8 mouse cellular contexts compared by ENCODE assay signal in genomic region chr17:32965253-32965622, GRCm38 (mm10). TPM values are rescaled to one million over a fixed set of nuclear protein-coding genes. Genes with fewer than 3 reads are reported as not detected.
A peak's percentile ranks its signal among the peaks of the same experiment; 100 is the strongest.
DNase-seq lines count a peak whose midpoint lies in the region; ATAC-seq and TF ChIP-seq lines count a peak whose summit lies in the region.

No protein-coding gene starts in this region.

- peak; percentile 55 for ATAC-seq in kidney, embryonic 15.5 days (replicated peaks; ENCODE audit: low FRiP score)
- peak; percentile 69 for ATAC-seq in forebrain, embryonic 14.5 days
- ATAC-seq in liver, embryonic 12.5 days, result peak; percentile 40
- ATAC-seq in stomach, embryonic 14.5 days (ENCODE audit: insufficient number of reproducible peaks, insufficient read depth, low FRiP score, low read depth), result peak; percentile 48; the same call in 1 of the 2 replicates

- WGBS in kidney, embryonic 15.5 days, result under 1% methylated on average over 14 of the region's 14 CpGs
- under 1% methylated on average over 14 of the region's 14 CpGs for WGBS in bone marrow, adult 2 months
- WGBS in forebrain, embryonic 14.5 days, result under 1% methylated on average over 14 of the region's 14 CpGs
- WGBS in liver, embryonic 12.5 days (ENCODE audit: insufficient replicate concordance), result under 1% methylated on average over 14 of the region's 14 CpGs
- 0% methylated on average over 14 of the region's 14 CpGs for WGBS in stomach, embryonic 14.5 days

- no peaks in the 10 kb centered on the region for H3K9me3 ChIP-seq in kidney, embryonic 15.5 days (replicated peaks)
- no peaks in the 10 kb centered on the region for H3K9me3 ChIP-seq in forebrain, embryonic 14.5 days (replicated peaks; ENCODE audit: control insufficient read depth, low read length)
- H3K9me3 ChIP-seq in liver, embryonic 12.5 days (replicated peaks), result no peaks in the 10 kb centered on the region
- H3K9me3 ChIP-seq in stomach, embryonic 14.5 days (ENCODE audit: control insufficient read depth, low read depth, low read length), result no peaks in the 10 kb centered on the region

- no peak for TF ChIP-seq CTCF in bone marrow, adult 2 months (IDR thresholded peaks at IDR 0.05; ENCODE audit: control insufficient read depth, insufficient read depth, low read length)

- peak overlapping the region; percentile 89 for H3K4me3 ChIP-seq in kidney, embryonic 15.5 days (replicated peaks)
- H3K4me3 ChIP-seq in bone marrow, adult 2 months (replicated peaks; ENCODE audit: control insufficient read depth, low read depth, low read length), result peak overlapping the region; percentile 99
- peak overlapping the region; percentile 88 for H3K4me3 ChIP-seq in forebrain, embryonic 14.5 days (ENCODE audit: low read depth, low read length)
- peak overlapping the region; percentile 90 for H3K4me3 ChIP-seq in liver, embryonic 12.5 days
- H3K4me3 ChIP-seq in stomach, embryonic 14.5 days (ENCODE audit: low read depth, low read length), result peak overlapping the region; percentile 89

- H3K9ac ChIP-seq in kidney, embryonic 15.5 days, result peak overlapping the region; percentile 62
- peak overlapping the region; percentile 67 for H3K9ac ChIP-seq in forebrain, embryonic 14.5 days (ENCODE audit: low read length)
- peak overlapping the region; percentile 78 for H3K9ac ChIP-seq in liver, embryonic 12.5 days
- H3K9ac ChIP-seq in stomach, embryonic 14.5 days (replicated peaks; ENCODE audit: low read depth, low read length), result peak overlapping the region; percentile 49

- peaks cover 16% of the 10 kb centered on the region for H3K4me1 ChIP-seq in kidney, embryonic 15.5 days
- H3K4me1 ChIP-seq in bone marrow, adult 2 months (ENCODE audit: control insufficient read depth, insufficient read depth, low read length), result no peaks in the 10 kb centered on the region; the same call in 1 of the 2 replicates
- peaks cover 13% of the 10 kb centered on the region for H3K4me1 ChIP-seq in forebrain, embryonic 14.5 days (ENCODE audit: control insufficient read depth, insufficient read depth, low read length)
- peaks cover 35% of the 10 kb centered on the region for H3K4me1 ChIP-seq in liver, embryonic 12.5 days
- H3K4me1 ChIP-seq in stomach, embryonic 14.5 days (ENCODE audit: control insufficient read depth, insufficient read depth, low read length), result peaks cover 11% of the 10 kb centered on the region; the same call in 1 of the 2 replicates

- peak overlapping the region; percentile 96 for H3K27ac ChIP-seq in kidney, embryonic 15.5 days
- no peak overlapping the region for H3K27ac ChIP-seq in bone marrow, adult 2 months (ENCODE audit: control insufficient read depth, insufficient read depth, low read depth, low read length, poor library complexity)
- no peak overlapping the region for H3K27ac ChIP-seq in forebrain, embryonic 14.5 days (ENCODE audit: low read depth, low read length)
- H3K27ac ChIP-seq in liver, embryonic 12.5 days, result peak overlapping the region; percentile 88
- H3K27ac ChIP-seq in stomach, embryonic 14.5 days (ENCODE audit: low read length), result peak overlapping the region; percentile 90; the same call in 1 of the 2 replicates

- intact Hi-C loops in left cerebral cortex, postnatal 36 days (cut with DNase I), result no loop called here

- no peaks in the 10 kb centered on the region for H3K27me3 ChIP-seq in kidney, embryonic 15.5 days
- no peaks in the 10 kb centered on the region for H3K27me3 ChIP-seq in forebrain, embryonic 14.5 days (replicated peaks; ENCODE audit: control insufficient read depth, insufficient read depth, low read length)
- no peaks in the 10 kb centered on the region for H3K27me3 ChIP-seq in liver, embryonic 12.5 days (replicated peaks)
- H3K27me3 ChIP-seq in stomach, embryonic 14.5 days (ENCODE audit: control insufficient read depth, insufficient read depth, low read length), result no peaks in the 10 kb centered on the region

- DNase-seq in kidney, adult 9 months, result no peak
- no peak for DNase-seq in forebrain, embryonic 14.5 days (ENCODE audit: low spot score)
- DNase-seq in adrenal gland, adult 8-10 months, result no peak
- no peak for DNase-seq in left cerebral cortex, postnatal 36 days (ENCODE audit: low spot score in 2 of 2)

- no peak for TF ChIP-seq POLR2A in bone marrow, adult 2 months (IDR thresholded peaks at IDR 0.05; ENCODE audit: borderline replicate concordance, control insufficient read depth, low read depth, low read length)

- no peaks in the 10 kb centered on the region for H3K36me3 ChIP-seq in kidney, embryonic 15.5 days
- H3K36me3 ChIP-seq in forebrain, embryonic 14.5 days (ENCODE audit: control insufficient read depth, insufficient read depth, low read length), result no peaks in the 10 kb centered on the region
- no peaks in the 10 kb centered on the region for H3K36me3 ChIP-seq in liver, embryonic 12.5 days
- H3K36me3 ChIP-seq in stomach, embryonic 14.5 days (ENCODE audit: control insufficient read depth, insufficient read depth, low read length), result no peaks in the 10 kb centered on the region

- peak overlapping the region; percentile 81 for H3K4me2 ChIP-seq in kidney, embryonic 15.5 days
- peak overlapping the region; percentile 78 for H3K4me2 ChIP-seq in forebrain, embryonic 14.5 days (ENCODE audit: low read length)
- H3K4me2 ChIP-seq in liver, embryonic 12.5 days, result peak overlapping the region; percentile 88
- peak overlapping the region; percentile 70 for H3K4me2 ChIP-seq in stomach, embryonic 14.5 days (replicated peaks; ENCODE audit: low read depth, low read length)

RNA-seq across cellular contexts. Expression of gene Zfp472, which starts 0.4 kb away (rescaled TPM):
- 9.9 and 12.1 TPM in 2 replicates for polyA plus RNA-seq in kidney, embryonic 15.5 days (2015; fragmentation: Nextera tagmentation; extraction: Ambion mirVana)
- polyA plus RNA-seq in bone marrow, adult 2 months (2011; ENCODE audit: insufficient read depth, insufficient read length, low replicate concordance, missing spikeins), result 3.8 and 13.6 TPM in 2 replicates
- 12.1 and 12.7 TPM in 2 replicates for polyA plus RNA-seq in forebrain, embryonic 14.5 days (2014; fragmentation: Nextera tagmentation; extraction: Ambion mirVana)
- 7.0 and 7.7 TPM in 2 replicates for polyA plus RNA-seq in liver, embryonic 12.5 days (2016; fragmentation: Nextera tagmentation; extraction: Ambion mirVana)
- 13.6 and 13.9 TPM in 2 replicates for polyA plus RNA-seq in stomach, embryonic 14.5 days (2014; fragmentation: Nextera tagmentation; extraction: Ambion mirVana)
- 1 to 10 TPM; 3.5 to 8.0 (median 5.7) TPM for total RNA-seq in adrenal gland, adult 8-10 months (2022)
- total RNA-seq in left cerebral cortex, postnatal 36 days (2021), result 1 to 10 TPM; 4.1 to 4.6 TPM

RNA-seq across cellular contexts. Expression of gene Cyp4f13, which starts 18.0 kb away (rescaled TPM):
- polyA plus RNA-seq in kidney, embryonic 15.5 days (2015; fragmentation: Nextera tagmentation; extraction: Ambion mirVana), result 10.8 and 13.3 TPM in 2 replicates
- polyA plus RNA-seq in bone marrow, adult 2 months (2011; ENCODE audit: insufficient read depth, insufficient read length, low replicate concordance, missing spikeins), result 43.1 and 46.3 TPM in 2 replicates
- polyA plus RNA-seq in forebrain, embryonic 14.5 days (2014; fragmentation: Nextera tagmentation; extraction: Ambion mirVana), result 3.6 and 4.5 TPM in 2 replicates
- polyA plus RNA-seq in liver, embryonic 12.5 days (2016; fragmentation: Nextera tagmentation; extraction: Ambion mirVana), result 5.2 and 5.4 TPM in 2 replicates
- polyA plus RNA-seq in stomach, embryonic 14.5 days (2014; fragmentation: Nextera tagmentation; extraction: Ambion mirVana), result 12.3 and 18.8 TPM in 2 replicates
- 100 to 1,000 TPM in 2 of 4 experiments, 10 to 100 TPM in 2; 78.3 to 120 (median 96.1) TPM for total RNA-seq in adrenal gland, adult 8-10 months (2022)
- total RNA-seq in left cerebral cortex, postnatal 36 days (2021), result 10 to 100 TPM; 17.2 to 21.7 TPM

RNA-seq across cellular contexts. Expression of gene Zfp952, which starts 27.7 kb away (rescaled TPM):
- polyA plus RNA-seq in kidney, embryonic 15.5 days (2015; fragmentation: Nextera tagmentation; extraction: Ambion mirVana), result 11.2 and 11.9 TPM in 2 replicates
- polyA plus RNA-seq in bone marrow, adult 2 months (2011; ENCODE audit: insufficient read depth, insufficient read length, low replicate concordance, missing spikeins), result 3.8 and 5.8 TPM in 2 replicates
- polyA plus RNA-seq in forebrain, embryonic 14.5 days (2014; fragmentation: Nextera tagmentation; extraction: Ambion mirVana), result 17.5 and 20.0 TPM in 2 replicates
- 4.3 and 4.4 TPM in 2 replicates for polyA plus RNA-seq in liver, embryonic 12.5 days (2016; fragmentation: Nextera tagmentation; extraction: Ambion mirVana)
- 13.1 and 14.2 TPM in 2 replicates for polyA plus RNA-seq in stomach, embryonic 14.5 days (2014; fragmentation: Nextera tagmentation; extraction: Ambion mirVana)
- total RNA-seq in adrenal gland, adult 8-10 months (2022), result 10 to 100 TPM in 2 of 4 experiments, 1 to 10 TPM in 2; 9.5 to 15.6 (median 12.6) TPM
- total RNA-seq in left cerebral cortex, postnatal 36 days (2021), result 10 to 100 TPM; 13.6 to 18.2 TPM

RNA-seq across cellular contexts. Expression of gene Cyp4f14, which starts 48.1 kb away (rescaled TPM):
- polyA plus RNA-seq in kidney, embryonic 15.5 days (2015; fragmentation: Nextera tagmentation; extraction: Ambion mirVana), result not detected in 2 replicates
- 1.00 TPM in 1 of 2 replicates, not detected in the other for polyA plus RNA-seq in bone marrow, adult 2 months (2011; ENCODE audit: insufficient read depth, insufficient read length, low replicate concordance, missing spikeins)
- 0.10 TPM in 1 of 2 replicates, not detected in the other for polyA plus RNA-seq in forebrain, embryonic 14.5 days (2014; fragmentation: Nextera tagmentation; extraction: Ambion mirVana)
- polyA plus RNA-seq in liver, embryonic 12.5 days (2016; fragmentation: Nextera tagmentation; extraction: Ambion mirVana), result not detected in 2 replicates
- not detected in 2 replicates for polyA plus RNA-seq in stomach, embryonic 14.5 days (2014; fragmentation: Nextera tagmentation; extraction: Ambion mirVana)
- 10 to 100 TPM in 2 of 4 experiments, 1 to 10 TPM in 2; 5.4 to 28.6 (median 14.3) TPM for total RNA-seq in adrenal gland, adult 8-10 months (2022)
- 1 to 10 TPM; 5.5 to 5.6 TPM for total RNA-seq in left cerebral cortex, postnatal 36 days (2021)

Comparison
In these comparisons a context has a peak if more than half of its experiments do, and no peak if none do; other contexts are left out.
1. H3K27ac ChIP-seq: peak in kidney, embryonic 15.5 days (single experiment), liver, embryonic 12.5 days (single experiment) and stomach, embryonic 14.5 days (single experiment); none in bone marrow, adult 2 months (single experiment) and forebrain, embryonic 14.5 days (single experiment).
2. Peak in every context shown above with its lines, with median percentiles within 50 percentile points of each other: ATAC-seq, H3K4me2 ChIP-seq, H3K4me3 ChIP-seq and H3K9ac ChIP-seq.